Mouse (Mus musculus): ENCODE data around the gene Trak1. TPM values are rescaled to one million over a fixed set of nuclear protein-coding genes. Genes with fewer than 3 reads are reported as not detected.

The Trak1 gene
- total RNA-seq, 2 experiments from 2014 or later = 180 to 193 TPM

DNA sequence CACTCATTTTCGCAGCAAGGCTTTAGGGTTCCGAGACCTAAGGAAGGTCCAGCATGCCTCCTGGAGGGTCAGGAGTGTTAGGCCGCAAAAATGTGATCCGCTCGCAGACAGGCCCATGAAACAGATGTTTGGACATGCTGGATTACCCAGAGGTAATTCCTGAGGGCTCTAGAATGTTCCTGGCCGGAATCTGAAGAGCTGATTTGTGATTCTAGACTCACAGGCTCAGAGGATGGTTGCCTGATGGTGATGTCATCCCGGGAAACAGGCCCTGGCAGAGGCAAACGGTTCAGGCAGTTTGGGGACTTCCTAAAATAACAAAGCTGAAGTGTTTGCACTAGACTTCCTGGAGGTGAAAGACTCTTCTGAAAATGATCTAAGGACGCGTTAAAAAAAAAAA, 50.7 kb downstream of the Trak1 start:
- DNase-seq = peak; percentile 90

DNA sequence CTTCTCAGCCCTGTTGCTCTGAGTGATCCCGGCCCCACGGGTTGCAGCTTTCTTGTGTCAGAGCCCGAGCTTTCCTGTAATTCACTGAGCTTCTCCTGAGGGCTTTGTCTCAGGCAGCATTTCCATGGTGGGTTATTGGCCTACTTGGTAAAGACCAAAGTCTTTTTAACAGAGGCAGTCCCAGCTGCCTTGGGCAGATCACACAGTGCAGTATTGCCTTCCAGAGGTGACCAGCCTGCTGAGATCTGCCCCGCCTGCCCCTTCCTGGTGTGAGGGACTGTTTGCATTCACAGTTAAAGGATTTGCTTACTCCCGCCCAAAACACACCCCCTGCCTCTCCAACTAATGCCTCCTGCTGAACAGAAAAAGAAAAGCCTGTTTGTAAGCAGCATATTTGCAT, 51.2 kb downstream of the Trak1 start:
- no peak for DNase-seq

DNA sequence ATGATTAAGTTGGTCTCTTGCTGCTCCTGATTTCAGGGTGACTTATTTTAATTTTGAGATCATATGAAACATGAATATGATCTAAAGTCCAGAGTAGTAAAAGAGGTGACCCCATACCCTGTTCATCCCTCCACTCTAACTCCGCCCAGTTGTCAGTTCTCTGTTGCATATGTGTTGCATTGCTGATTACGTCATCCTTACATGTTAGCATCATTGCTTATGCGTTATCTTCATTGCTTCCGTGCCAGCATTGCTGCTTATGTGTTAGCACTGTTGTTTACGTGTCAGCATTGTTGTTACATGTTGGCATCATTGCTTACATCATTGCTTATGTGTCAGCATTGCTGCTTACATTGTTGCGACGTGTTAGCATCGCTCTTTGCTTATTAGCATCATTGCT, 51.8 kb downstream of the Trak1 start:
- no peak for DNase-seq

DNA sequence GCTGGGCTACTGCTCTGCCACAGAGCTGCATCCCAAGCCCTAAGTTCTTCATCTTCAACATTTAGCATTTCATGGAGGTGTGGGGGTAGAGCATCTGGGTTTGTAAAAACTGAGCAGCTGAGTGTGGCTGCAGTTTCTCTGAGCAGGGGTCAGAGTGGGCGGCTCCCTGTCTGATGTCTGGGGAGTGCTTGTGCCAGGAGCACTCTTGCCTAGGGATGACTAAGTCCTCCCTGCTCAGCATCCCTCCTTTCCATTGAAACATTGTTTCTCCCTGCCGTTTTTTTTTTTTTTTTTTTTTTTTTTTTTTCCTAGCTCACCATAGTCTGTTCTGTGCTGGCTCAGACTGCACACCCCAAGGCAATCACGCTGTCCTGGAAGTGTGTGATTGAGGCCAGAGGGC, 53.3 kb downstream of the Trak1 start:
- no peak for DNase-seq

DNA sequence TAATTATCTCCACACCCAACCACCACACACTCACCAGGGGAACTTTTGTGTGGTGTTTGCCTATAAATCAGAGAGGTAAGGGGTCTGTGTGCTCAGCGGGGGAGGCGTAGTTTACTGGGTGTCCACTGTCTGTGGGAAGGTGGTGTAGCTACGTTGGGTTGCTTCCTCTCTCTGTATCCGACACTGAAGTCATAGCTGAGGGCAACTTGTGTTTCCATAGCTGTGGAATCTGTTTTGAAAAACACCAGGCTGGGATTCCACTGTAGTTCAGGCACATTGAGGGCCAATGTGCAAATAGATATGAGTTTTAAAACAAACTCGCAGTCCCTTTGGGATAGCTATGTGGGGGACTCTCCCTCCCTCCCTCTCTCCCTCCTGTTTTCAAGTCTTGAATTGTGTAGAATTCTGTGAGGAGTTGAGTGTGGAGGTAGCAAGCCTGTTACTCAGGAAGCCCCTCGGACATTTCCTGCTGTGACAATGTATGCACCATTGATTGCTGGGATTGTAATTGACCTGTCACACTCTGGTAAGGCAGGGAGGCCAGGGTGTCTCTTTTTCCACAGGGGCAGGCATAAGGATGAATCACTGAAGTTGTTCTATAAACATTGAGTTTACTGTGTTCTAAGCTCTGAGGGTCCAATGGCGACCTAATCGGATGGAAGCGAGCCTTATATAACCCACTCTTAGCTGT, 54.2 kb downstream of the Trak1 start:
- DNase-seq = no peak

DNA sequence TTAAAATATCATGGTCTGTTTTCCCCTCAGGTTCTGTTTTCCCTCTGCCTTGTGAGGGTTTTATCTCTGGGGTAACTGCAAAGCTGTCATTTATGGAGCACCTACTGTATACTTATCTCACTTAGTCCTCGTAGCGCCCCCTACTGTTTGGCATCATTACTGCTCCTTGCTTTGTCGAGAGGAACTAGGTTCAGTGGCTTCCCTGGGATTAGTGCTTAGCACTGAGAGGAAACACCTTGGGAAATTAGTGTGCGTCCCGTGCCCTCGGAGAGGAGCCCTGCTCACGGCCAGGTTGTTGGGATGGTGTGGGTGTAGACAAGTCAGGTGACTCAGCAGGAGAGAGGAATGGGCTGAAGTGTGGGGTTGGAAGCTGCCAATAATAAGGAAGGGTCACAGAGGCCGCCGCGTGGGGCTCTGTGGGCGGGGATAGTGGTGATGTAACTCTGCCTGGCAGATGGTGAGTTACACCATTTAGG, 54.9 kb downstream of the Trak1 start:
- DNase-seq = no peak

DNA sequence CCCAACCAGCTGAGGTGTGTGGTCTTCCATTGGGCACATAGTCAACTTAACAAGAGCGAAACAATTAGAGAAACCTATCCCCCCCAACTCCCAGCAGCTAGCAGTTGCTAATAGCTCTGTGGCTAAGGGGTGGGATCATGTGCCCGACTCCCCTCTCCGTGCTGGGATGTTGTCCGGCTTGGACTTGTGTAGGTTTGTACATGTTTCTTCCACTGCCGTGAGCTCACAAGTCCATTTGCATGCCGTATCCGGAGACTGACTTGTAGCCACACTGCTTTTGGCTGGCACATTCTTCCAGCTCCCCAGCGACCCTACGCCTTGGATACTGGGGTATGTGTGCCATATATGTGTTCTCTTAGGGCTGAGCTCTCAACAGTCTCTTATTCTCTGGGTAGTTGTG, 55.4 kb downstream of the Trak1 start:
- DNase-seq = no peak

DNA sequence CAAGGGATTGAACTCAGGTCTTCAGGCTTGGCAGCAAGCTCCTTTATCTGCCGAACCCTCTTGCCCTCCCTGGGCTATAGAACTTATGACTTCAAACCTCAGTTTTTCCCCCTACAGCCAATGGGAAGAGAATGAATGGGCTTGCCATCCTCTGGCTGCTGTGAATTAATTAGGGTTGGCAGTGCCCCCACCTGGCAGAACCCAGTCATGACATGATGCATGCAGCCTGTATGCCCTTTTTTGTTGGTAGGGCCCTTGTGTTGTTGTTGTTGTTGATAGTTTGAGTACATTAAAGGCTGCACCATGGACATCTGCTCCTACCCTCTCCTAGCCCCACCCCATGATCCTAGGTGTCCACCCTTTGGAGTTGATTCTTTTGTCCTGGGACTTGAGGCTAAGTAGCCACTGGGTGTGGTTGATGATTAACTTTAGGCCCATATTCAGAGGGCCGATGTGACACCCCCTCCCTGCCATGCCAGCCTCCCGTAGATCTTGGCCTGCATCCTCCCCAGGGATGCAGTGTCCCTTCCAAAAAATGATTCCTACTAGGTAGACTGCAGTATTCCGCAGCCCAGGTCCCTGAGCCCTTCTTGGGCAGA, 57.6 kb downstream of the Trak1 start:
- no peak for DNase-seq

DNA sequence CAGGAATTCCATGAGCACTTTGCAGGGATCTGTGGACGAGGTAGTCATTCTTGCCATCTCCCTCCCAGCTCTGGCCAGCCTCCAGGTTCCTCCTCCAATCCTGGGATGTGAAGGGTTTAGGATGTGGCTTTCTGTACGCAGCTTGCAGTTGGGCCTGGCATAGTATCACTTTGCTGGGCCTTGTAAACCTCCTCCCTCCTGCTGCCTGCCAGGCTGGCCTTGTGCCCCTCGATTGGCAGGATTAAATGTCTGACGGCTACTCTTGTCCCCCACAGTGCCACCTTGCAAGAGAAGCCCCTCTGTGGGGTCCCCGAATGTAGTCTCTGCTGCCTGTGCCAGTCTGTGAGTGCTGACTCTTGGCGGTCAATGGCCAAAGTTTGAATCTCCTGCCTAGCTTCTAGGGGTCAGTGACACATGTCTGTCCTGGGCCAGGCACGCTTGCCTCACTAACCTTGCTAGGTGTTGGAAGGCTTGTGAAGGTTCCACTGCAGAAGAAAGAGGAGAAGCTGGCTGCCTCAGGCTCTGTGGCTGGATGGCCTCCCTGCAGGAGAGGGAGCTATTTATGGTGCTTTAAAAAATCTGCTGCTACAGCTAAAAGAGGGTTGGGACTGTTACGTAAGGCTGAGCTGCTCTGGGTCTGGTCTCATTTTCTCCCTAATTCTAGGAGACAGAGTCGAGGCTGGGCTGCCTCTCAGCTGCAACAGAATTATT, 58.3 kb downstream of the Trak1 start:
- peak; percentile 85 for DNase-seq

DNA sequence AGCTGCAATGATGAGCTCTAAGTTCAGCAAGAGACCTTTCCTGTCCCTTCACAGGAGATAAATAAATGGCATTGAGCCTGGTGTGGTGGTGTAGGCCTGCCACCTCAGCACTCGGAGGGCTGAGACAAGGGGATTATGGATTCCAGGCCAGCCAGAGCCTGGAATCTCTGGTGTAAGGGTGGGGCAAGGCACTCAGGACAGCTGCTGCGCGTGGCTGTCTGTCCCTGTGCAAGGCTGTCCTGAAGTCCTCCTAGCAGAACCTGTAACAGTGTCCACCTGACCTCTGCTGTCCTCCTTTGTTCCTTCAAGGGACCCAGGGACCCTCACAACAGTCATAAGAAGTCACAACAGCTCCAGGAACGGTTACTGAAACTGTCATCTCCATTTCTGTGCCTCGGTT, 59.8 kb downstream of the Trak1 start:
- no peak for DNase-seq

DNA sequence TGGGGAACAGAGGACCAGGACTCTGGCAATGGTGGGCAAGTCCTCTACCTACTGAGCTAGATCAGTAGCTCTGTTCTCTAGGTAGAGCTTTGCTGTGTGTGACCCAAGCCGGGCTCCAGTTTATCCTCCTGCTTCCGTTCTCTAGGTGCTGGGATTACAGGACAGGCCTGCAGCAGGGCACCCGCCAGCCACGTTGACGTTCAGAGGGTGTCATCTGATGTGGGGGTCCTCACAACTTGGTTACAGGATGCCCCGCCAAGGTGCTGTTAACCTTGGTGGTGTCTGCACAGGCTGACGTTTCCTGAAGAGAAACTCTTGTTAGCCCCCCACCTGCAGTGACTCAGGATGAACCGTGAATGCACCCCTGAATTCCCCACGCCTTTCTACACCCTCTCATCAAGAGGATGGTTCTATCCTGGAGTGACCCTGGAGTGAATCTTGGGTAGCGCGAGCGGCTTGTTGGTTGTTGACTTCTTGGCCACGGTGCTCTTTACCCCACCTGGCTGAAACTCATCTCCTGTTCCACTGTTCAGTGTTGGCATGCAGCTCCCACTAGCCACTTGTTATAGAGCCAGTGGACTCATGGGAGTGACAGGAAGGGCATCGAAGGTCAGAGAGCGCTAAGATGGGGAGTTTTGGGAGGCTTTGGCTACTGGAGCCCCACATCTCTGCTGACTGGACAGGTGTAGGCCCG, 60.4 kb downstream of the Trak1 start:
- no peak for DNase-seq

DNA sequence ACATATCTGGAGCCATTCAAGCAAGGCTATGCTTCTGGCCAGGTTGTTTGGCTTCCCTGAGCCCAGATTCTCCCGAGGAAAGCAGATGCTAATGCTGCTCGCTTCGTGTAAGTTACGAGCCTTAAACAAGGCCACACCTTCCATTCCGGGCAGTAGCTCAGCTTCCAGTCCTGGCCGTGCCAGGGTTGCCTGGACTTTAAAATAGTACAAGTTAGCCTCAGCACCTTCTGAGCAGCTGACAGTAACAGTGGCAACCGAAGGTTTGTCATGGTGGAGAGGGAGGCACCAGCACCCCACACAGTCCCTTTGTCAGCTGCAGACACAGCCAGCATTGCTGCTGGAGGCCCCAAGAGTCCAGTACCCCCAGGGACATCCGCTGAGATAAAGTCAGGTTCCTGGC, 61.1 kb downstream of the Trak1 start:
- DNase-seq = no peak

DNA sequence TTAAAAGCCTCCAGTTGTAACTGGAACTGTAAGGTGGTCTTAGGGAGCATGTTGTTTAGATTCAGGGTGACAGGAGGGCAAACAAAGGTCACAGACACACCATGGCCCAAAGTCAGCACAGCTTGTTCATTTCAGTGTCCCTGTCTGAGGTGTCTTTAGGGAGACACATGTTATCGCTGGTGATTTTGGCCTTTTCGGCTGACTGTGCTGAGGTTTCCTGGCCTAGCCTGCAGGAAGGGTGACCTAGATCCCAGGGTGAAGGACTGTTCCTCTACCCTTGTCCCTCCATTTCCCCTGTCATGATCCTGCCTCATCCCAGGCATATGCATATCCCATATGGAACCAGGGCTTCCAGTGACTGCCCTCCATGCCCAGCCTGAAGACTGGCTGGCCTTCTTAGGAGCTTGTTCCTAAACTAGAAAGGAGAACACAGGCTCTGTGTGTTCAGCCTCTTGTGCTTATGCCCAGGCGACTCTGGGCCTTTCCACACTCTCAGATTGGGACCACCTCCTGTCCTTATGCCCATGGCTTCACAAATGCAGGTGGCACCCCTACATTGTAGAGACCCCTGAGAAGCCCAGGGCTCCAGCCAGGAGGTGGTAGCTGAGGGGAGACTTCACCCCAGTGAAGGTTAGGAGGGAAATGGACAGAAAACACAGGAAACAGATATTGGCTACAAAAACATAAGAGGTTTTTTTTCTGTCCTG, 62.1 kb downstream of the Trak1 start:
- no peak for DNase-seq

DNA sequence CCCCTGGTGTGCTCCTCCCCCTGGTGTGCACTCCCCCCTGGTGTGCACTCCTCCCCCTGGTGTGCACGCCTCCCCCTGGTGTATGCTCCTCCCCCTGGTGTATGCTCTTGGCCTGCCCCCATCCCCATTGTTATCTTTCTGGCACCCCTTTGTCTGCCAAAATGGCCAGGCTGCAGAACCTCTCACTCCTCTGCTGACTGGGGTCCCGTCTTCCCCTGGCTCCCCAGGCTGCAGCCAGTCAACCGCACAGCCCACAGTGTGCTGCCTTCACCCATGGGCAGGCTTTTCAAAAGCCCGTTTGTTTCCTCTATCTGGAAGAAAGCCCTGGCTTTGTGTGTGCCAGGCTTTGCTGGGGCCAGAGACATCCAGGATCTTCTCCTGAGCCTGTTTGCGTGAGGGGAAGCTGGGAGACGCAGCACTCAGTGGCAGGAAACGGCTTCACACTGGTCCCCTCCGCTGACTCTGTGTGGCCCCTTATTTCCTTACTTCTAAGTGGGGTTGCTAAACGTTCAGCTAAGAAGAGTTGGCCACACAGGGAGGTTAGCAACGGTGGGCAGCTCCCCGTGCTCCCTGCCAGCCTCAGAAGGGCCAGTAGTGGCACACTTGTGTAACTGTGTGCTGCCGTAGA, 63.1 kb downstream of the Trak1 start:
- no peak for DNase-seq

DNA sequence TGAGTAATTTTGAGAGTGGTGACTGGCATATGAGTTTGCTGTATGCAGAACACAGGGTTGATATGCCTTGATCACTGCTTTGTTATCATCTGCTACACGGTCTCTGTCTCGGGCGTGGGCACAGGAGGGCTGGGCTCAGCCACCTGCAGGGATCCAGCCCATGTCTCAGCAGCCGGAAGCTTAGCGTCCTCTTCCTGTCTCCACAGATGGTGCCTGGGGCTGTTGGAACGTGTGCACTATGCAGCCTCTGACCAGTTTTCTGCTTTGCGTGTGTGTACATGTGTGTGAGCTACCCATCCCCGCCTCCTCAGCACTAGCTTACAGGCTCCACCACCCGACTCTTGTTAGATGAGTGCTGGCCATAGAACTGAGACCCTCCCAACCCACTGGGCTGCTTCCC, 63.7 kb downstream of the Trak1 start:
- DNase-seq = no peak

DNA sequence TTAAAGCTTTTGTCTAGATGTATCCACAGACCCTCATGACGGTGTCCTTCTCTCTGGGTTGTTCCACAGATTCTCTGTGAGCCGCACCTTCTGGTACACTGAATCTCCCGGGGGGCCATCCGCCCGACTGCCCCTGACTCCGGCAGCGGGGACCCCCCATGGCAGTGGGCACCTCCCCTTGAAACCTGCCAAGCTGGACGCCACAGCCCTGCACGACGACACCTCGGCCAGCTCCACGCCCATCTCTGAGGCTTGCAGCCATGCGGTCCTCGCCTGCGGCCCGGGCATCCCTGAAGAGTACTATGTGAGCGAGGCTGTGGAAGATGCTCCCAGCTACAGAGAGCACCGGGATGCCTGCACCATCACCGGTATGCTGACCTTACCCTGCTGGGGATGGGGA, 66.6 kb downstream of the Trak1 start:
- no peak for DNase-seq

DNA sequence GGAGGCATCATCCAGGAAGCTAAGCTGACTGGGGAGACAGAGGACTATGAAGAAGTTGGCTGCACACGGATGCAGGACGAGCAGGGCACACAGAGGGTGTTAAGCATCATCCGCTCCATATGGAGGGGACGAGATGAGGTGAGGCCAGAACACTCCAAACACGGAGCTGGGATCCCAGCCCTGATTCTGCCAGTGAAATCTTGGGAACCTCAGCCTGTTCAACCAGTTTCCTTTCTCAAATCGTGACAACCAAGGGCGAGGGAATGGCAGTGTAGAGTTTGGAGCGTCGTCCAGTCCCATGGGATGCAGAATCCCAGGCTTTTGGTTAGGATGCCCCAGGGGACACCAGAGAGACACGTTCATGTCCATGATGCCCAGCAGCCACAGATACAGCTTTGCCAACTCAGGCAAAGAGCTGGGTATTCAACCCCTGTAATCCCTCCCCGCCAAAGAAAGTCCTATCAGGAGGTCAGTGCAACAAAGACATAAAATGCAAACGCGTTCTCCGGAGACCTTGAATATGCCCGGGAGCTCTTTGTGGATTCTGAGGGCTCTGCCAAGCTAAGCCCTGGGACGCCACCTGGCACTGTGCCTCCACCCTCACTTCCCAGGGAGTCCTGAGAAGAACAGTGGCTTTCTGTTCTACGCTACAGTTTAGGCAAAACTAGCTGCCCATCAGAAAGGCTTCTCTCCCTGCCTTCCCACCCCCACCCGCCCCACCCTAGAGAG, 69.0 kb downstream of the Trak1 start:
- DNase-seq = no peak

DNA sequence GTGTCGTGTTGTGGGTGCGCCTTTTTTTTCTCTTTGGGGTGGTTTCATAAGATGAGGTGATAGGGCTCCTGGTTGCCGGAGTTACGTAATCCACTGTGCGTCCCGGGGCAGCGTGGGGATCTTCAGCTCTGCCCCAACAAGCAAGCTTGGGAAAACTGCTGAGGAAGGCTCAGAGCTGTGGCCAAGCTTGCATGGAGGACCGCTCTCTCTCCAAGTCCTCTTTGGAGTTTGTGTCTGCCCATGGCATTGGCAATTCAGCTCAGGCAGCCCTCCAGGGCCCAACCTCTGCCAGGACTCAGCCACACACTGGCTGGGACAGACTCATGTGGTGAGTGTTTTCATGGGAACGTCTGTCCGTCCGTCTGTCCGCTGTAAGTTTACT, 69.6 kb downstream of the Trak1 start:
- peak; percentile 78 for DNase-seq

DNA sequence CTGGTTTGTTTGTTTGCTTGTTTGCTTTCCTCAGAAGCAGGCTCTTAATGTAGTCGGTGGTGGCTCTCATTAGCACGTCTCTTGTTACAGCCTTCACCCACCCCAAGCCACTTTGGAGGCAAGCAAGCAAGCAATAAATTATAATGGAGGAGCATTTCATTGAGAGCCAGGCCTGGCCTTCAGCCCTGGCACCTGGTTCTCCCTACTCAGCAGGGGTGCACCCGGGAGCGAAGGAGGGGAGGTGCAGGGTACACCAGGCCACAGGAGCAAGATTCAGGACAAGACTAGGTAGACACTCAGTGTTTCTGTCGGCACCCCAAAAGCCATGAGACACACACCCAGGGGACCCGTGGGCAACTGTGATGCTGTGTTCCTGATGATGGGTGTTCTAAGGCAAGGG, 72.3 kb downstream of the Trak1 start:
- peak; percentile 73 for DNase-seq

DNA sequence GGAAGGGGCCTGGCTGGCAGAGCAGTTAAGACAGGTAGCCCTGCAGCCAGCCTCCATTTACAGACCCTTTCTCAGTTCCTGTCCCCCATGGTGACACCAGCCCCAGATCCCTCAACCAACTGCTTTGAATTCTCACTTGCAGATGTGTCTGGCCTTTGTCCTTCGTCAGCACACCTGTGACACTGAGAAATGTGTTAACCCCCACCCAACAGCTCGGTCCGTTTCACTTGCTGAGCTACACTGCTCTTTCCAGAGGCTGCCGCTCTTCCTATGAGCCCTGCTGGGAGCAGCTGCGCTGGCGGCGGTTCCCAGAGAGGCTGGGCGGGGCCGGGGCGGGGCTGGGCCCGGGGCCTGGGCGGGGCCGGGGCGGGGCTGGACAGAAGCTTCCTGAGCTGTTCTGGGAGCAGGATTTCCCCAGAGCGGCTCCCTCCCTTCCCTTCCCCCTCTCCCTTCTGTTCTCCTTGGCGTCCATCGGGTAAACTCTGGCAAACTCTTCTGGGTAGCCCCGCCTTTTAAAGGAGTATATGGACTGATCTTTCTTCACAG, 74.1 kb downstream of the Trak1 start:
- DNase-seq = peak; percentile 90
